Mouse (Mus musculus) cerebellum, adult 2 months (tissue): ENCODE results near the gene Clec18a.

Experiments
- CTCF ChIP-seq: fragments of 200-500 bp; IDR thresholded peaks from 2 replicates; pipeline ENCODE4 v1.5.1; 2011; ENCODE audit warnings: low read depth, mild to moderate bottlenecking, control low read depth, low read length, moderate library complexity, borderline replicate concordance; ENCODE audit not compliant: insufficient read depth
- POLR2A ChIP-seq: fragments of 200-500 bp; IDR thresholded peaks from 2 replicates; pipeline ENCODE4 v1.6.1; 2011; ENCODE audit warnings: low read length, control low read depth, borderline replicate concordance; ENCODE audit not compliant: insufficient read depth

GRCm38 (mm10) chr8:111031572-111031971 lies 60.7 kb downstream of the Clec18a start, which contains the start of gene Ddx19b:
- TF ChIP-seq CTCF = no peak
- no peak for TF ChIP-seq POLR2A
